Mouse (Mus musculus): ENCODE results near the gene Itgb7.

- TF ChIP-seq CTCF (IDR thresholded peaks at IDR 0.05) = peak; percentile 96
- no peak for TF ChIP-seq EP300 (IDR thresholded peaks at IDR 0.05)
Measured at GRCm38 (mm10) chr15:102178279-102178678, 53.5 kb downstream of the Itgb7 start.
